ENCODE assay signal across 23 mouse cellular contexts in the genomic region with DNA sequence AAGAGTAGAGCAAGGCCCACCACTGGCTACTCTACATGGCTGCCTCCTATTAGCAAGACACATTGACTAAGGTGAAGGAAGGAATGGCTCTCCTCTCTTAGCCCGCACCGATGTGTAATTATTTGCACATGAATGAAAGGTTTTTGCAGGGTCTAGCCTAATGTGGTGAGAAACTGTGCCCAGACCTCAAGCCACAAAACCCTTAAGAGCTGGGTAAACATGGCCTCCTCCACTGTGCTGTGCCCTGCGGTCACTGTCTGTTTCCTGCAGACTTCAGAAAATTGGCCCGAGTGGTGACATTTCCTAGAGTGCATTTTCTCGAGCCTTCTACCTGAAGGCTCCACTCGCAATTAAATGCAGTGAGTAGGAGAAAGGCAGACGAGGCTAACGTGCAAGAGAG. TPM values are rescaled to one million over a fixed set of nuclear protein-coding genes. Genes with fewer than 3 reads are reported as not detected.
A peak's percentile ranks its signal among the peaks of the same experiment; 100 is the strongest.
DNase-seq lines count a peak whose midpoint lies in the region; ATAC-seq lines count a peak whose summit lies in the region.
"Had no signal": no experiment of that assay in that cellular context is flagged by ENCODE, and none has a peak within 500 bp of the region (broad histone marks: within the 10 kb centered on the region; RNA-seq: fewer than 3 reads in every experiment).

No protein-coding gene starts in this region.

- no peaks in the 10 kb centered on the region for H3K36me3 ChIP-seq in lung, embryonic 16.5 days (ENCODE audit: control insufficient read depth, insufficient read depth, low read length)
- no peaks in the 10 kb centered on the region for H3K36me3 ChIP-seq in midbrain, embryonic 16.5 days (ENCODE audit: control insufficient read depth, insufficient read depth, low read length)
- no peaks in the 10 kb centered on the region for H3K36me3 ChIP-seq in midbrain, embryonic 15.5 days (replicated peaks)
- H3K36me3 ChIP-seq in forebrain, embryonic 16.5 days (ENCODE audit: control insufficient read depth, insufficient read depth) = no peaks in the 10 kb centered on the region; the same call in 1 of the 2 replicates
- H3K36me3 ChIP-seq: embryonic facial prominence, embryonic 10.5 days; embryonic facial prominence, embryonic 12.5 days had no signal

- no peaks in the 10 kb centered on the region for H3K9me3 ChIP-seq in lung, embryonic 16.5 days (ENCODE audit: control insufficient read depth, low read length)
- H3K9me3 ChIP-seq in midbrain, embryonic 16.5 days (replicated peaks; ENCODE audit: control insufficient read depth, low read length, poor library complexity, severe bottlenecking) = no peaks in the 10 kb centered on the region
- H3K9me3 ChIP-seq in midbrain, embryonic 15.5 days = no peaks in the 10 kb centered on the region
- no peaks in the 10 kb centered on the region for H3K9me3 ChIP-seq in forebrain, embryonic 16.5 days (ENCODE audit: control insufficient read depth, low read length)
- H3K9me3 ChIP-seq: embryonic facial prominence, embryonic 10.5 days; embryonic facial prominence, embryonic 12.5 days; forebrain, embryonic 12.5 days had no signal

- no peaks in the 10 kb centered on the region for H3K27me3 ChIP-seq in lung, embryonic 16.5 days (ENCODE audit: control insufficient read depth, insufficient read depth, low read depth, low read length)
- no peaks in the 10 kb centered on the region for H3K27me3 ChIP-seq in midbrain, embryonic 16.5 days (ENCODE audit: control insufficient read depth, insufficient read depth, low read depth, low read length)
- H3K27me3 ChIP-seq in midbrain, embryonic 15.5 days (replicated peaks) = no peaks in the 10 kb centered on the region
- no peaks in the 10 kb centered on the region for H3K27me3 ChIP-seq in forebrain, embryonic 16.5 days (replicated peaks; ENCODE audit: control insufficient read depth, insufficient read depth, low read length)
- H3K27me3 ChIP-seq: embryonic facial prominence, embryonic 12.5 days; forebrain, embryonic 12.5 days had no signal

- no peak overlapping the region for H3K4me3 ChIP-seq in lung, embryonic 16.5 days (ENCODE audit: low read length)
- H3K4me3 ChIP-seq in midbrain, embryonic 16.5 days (ENCODE audit: low read depth, low read length) = no peak overlapping the region
- H3K4me3 ChIP-seq in midbrain, embryonic 15.5 days = no peak overlapping the region
- no peak overlapping the region for H3K4me3 ChIP-seq in forebrain, embryonic 16.5 days (replicated peaks; ENCODE audit: low read length)
- H3K4me3 ChIP-seq: embryonic facial prominence, embryonic 10.5 days; embryonic facial prominence, embryonic 12.5 days; forebrain, embryonic 12.5 days had no signal

- no peaks in the 10 kb centered on the region for H3K4me1 ChIP-seq in lung, embryonic 16.5 days (replicated peaks; ENCODE audit: control insufficient read depth, insufficient read depth, low read length)
- H3K4me1 ChIP-seq in midbrain, embryonic 16.5 days (ENCODE audit: control insufficient read depth, insufficient read depth, low read length) = peaks cover 32% of the 10 kb centered on the region
- peaks cover 48% of the 10 kb centered on the region for H3K4me1 ChIP-seq in midbrain, embryonic 15.5 days
- peaks cover 11% of the 10 kb centered on the region; the same call in 1 of the 2 replicates for H3K4me1 ChIP-seq in forebrain, embryonic 16.5 days (replicated peaks; ENCODE audit: control insufficient read depth, insufficient read depth, low read length)
- H3K4me1 ChIP-seq: embryonic facial prominence, embryonic 12.5 days had no signal

- peak; percentile 43; the same call in 1 of the 2 replicates for ATAC-seq in lung, embryonic 16.5 days (ENCODE audit: low read depth)
- 0 out of 2 replicates have a peak, but pooled peaks have one; percentile 16 for ATAC-seq in midbrain, embryonic 16.5 days
- ATAC-seq in midbrain, embryonic 15.5 days (replicated peaks) = no peak
- ATAC-seq in granulocyte monocyte progenitor cell, adult 5-6 weeks (replicated peaks; ENCODE audit: poor library complexity, severe bottlenecking) = peak; percentile 22; the same call in 1 of the 2 replicates
- ATAC-seq in forebrain, embryonic 16.5 days = no peak
- ATAC-seq: forebrain, embryonic 14.5 days; forebrain, postnatal 0 days had no signal

- no peak for DNase-seq in lung, postnatal 36 days
- DNase-seq in induced T-regulatory cell, adult 2 months (ENCODE audit: low read depth) = peak; percentile 43
- no peak for DNase-seq in layer of hippocampus, postnatal 10 days (ENCODE audit: low spot score in 2 of 2)
- DNase-seq: adrenal gland, adult 2 months; adrenal gland, postnatal 10 days; adrenal gland, postnatal 25 days; cerebellum, adult 11 months; cerebellum, adult 18-20 months; cerebellum, adult 8-10 months; cerebellum, adult 9-11 months; cerebellum, postnatal 14 days; cerebellum, postnatal 36 days; forebrain, postnatal 0 days had no signal

- no peak overlapping the region for H3K4me2 ChIP-seq in lung, embryonic 16.5 days (ENCODE audit: low read depth, low read length)
- no peak overlapping the region for H3K4me2 ChIP-seq in midbrain, embryonic 16.5 days (ENCODE audit: low read length)
- no peak overlapping the region for H3K4me2 ChIP-seq in midbrain, embryonic 15.5 days
- no peak overlapping the region for H3K4me2 ChIP-seq in forebrain, embryonic 16.5 days (ENCODE audit: low read length)
- H3K4me2 ChIP-seq: embryonic facial prominence, embryonic 12.5 days; forebrain, embryonic 12.5 days had no signal

- H3K27ac ChIP-seq in lung, embryonic 16.5 days (ENCODE audit: low read length) = no peak overlapping the region
- H3K27ac ChIP-seq in midbrain, embryonic 16.5 days (ENCODE audit: low read length) = no peak overlapping the region
- H3K27ac ChIP-seq in midbrain, embryonic 15.5 days = no peak overlapping the region
- H3K27ac ChIP-seq in forebrain, embryonic 16.5 days (ENCODE audit: low read length) = no peak overlapping the region
- H3K27ac ChIP-seq: embryonic facial prominence, embryonic 10.5 days; embryonic facial prominence, embryonic 12.5 days; forebrain, embryonic 12.5 days had no signal

- H3K9ac ChIP-seq in lung, embryonic 16.5 days (ENCODE audit: low read length) = no peak overlapping the region
- H3K9ac ChIP-seq in midbrain, embryonic 16.5 days (ENCODE audit: low read depth, low read length) = no peak overlapping the region
- no peak overlapping the region for H3K9ac ChIP-seq in midbrain, embryonic 15.5 days
- H3K9ac ChIP-seq in forebrain, embryonic 16.5 days (replicated peaks; ENCODE audit: low read depth, low read length) = no peak overlapping the region
- H3K9ac ChIP-seq: embryonic facial prominence, embryonic 12.5 days; forebrain, embryonic 12.5 days; forebrain, postnatal 0 days had no signal

- 63% methylated on average over 8 of the region's 8 CpGs for WGBS in lung, embryonic 16.5 days
- WGBS in midbrain, embryonic 16.5 days = 84% methylated on average over 8 of the region's 8 CpGs
- 86% methylated on average over 8 of the region's 8 CpGs for WGBS in midbrain, embryonic 15.5 days
- 84% methylated on average over 8 of the region's 8 CpGs for WGBS in forebrain, embryonic 16.5 days

RNA-seq across cellular contexts. Expression of a gene that starts 11.1 kb away (rescaled TPM):
- 3.0 and 3.2 TPM in 2 replicates for polyA plus RNA-seq in lung, embryonic 16.5 days (2015; fragmentation: Nextera tagmentation; extraction: Ambion mirVana)
- polyA plus RNA-seq in midbrain, embryonic 16.5 days (2015; fragmentation: Nextera tagmentation; extraction: Ambion mirVana) = 140 and 155 TPM in 2 replicates
- 153 and 155 TPM in 2 replicates for polyA plus RNA-seq in midbrain, embryonic 15.5 days (2015; fragmentation: Nextera tagmentation; extraction: Ambion mirVana)
- not detected in 2 replicates for total RNA-seq in granulocyte monocyte progenitor cell, adult 5-6 weeks (2014; fragmentation: Nextera tagmentation)
- not detected in 2 replicates for total RNA-seq in granulocyte monocyte progenitor cell, adult 5-6 weeks (2017)
- polyA plus RNA-seq in forebrain, embryonic 16.5 days (2015; fragmentation: Nextera tagmentation; extraction: Ambion mirVana) = 69.3 and 90.0 TPM in 2 replicates
- total RNA-seq in layer of hippocampus, postnatal 10 days (2021) = 100 to 1,000 TPM; 178 to 182 TPM
- total RNA-seq: MEL had no signal

RNA-seq across cellular contexts. Expression of a gene that starts 39.9 kb away (rescaled TPM):
- polyA plus RNA-seq in lung, embryonic 16.5 days (2015; fragmentation: Nextera tagmentation; extraction: Ambion mirVana) = 0.80 and 0.94 TPM in 2 replicates
- polyA plus RNA-seq in midbrain, embryonic 16.5 days (2015; fragmentation: Nextera tagmentation; extraction: Ambion mirVana) = 1.1 and 1.2 TPM in 2 replicates
- 1.3 and 1.9 TPM in 2 replicates for polyA plus RNA-seq in midbrain, embryonic 15.5 days (2015; fragmentation: Nextera tagmentation; extraction: Ambion mirVana)
- 1.5 and 6.2 TPM in 2 replicates for total RNA-seq in granulocyte monocyte progenitor cell, adult 5-6 weeks (2014; fragmentation: Nextera tagmentation)
- 3.6 and 4.8 TPM in 2 replicates for total RNA-seq in granulocyte monocyte progenitor cell, adult 5-6 weeks (2017)
- 1.3 and 2.0 TPM in 2 replicates for polyA plus RNA-seq in forebrain, embryonic 16.5 days (2015; fragmentation: Nextera tagmentation; extraction: Ambion mirVana)
- not detected for total RNA-seq in layer of hippocampus, postnatal 10 days (2021)
- total RNA-seq: MEL had no signal

Comparison
In these comparisons a context has a peak if more than half of its experiments do, and no peak if none do; other contexts are left out.
1. ATAC-seq: peak in lung, embryonic 16.5 days (single experiment), midbrain, embryonic 16.5 days (single experiment) and granulocyte monocyte progenitor cell, adult 5-6 weeks (single experiment); none in midbrain, embryonic 15.5 days (single experiment) and forebrain, embryonic 16.5 days (single experiment).
2. RNA of a gene that starts 11.1 kb away (polyA plus RNA-seq): 153 to 155 TPM in midbrain, embryonic 15.5 days, 140 to 155 TPM in midbrain, embryonic 16.5 days and 69.3 to 90.0 TPM in forebrain, embryonic 16.5 days; 3.0 to 3.2 TPM in lung, embryonic 16.5 days; every median in the first group is over 10 times any median in the second.